Mouse (Mus musculus): Measurements from ENCODE around the gene Plxnb2. TPM values are rescaled to one million over a fixed set of nuclear protein-coding genes. Genes with fewer than 3 reads are reported as not detected.
A peak's percentile ranks its signal among the peaks of the same experiment; 100 is the strongest.

Gene Plxnb2
- polyA plus RNA-seq, 1 experiment from 2014 or later: 117 TPM

GRCm38 (mm10) chr15:89141905-89142304, 38.7 kb downstream of the Plxnb2 start:
- no peak overlapping the region for H3K27ac ChIP-seq (ENCODE audit: low read depth, low read length)
- WGBS: 74% methylated on average over 4 of the region's 4 CpGs

GRCm38 (mm10) chr15:89141443-89141842, 39.1 kb downstream of the Plxnb2 start:
- peaks cover 5% of the 10 kb centered on the region for H3K4me1 ChIP-seq (ENCODE audit: control insufficient read depth, insufficient read depth, low read length)
- H3K27me3 ChIP-seq (ENCODE audit: control insufficient read depth, insufficient read depth, low read length): 0 out of 2 replicates have a peak, but pooled peaks cover 4% of the 10 kb centered on the region
- no peak overlapping the region for H3K9ac ChIP-seq (ENCODE audit: low read length)
- H3K4me2 ChIP-seq (ENCODE audit: low read depth): no peak overlapping the region
- no peak overlapping the region for H3K27ac ChIP-seq (ENCODE audit: low read depth, low read length)
- ATAC-seq (ENCODE audit: insufficient read depth, low FRiP score, low TSS enrichment) (0 out of 2 replicates have a peak, but pooled peaks have one; percentile 3), DNase-seq (ENCODE audit: low spot score) (no peak)
- no peak overlapping the region for H3K4me3 ChIP-seq (ENCODE audit: low read depth, low read length)
- peaks cover 2% of the 10 kb centered on the region; the same call in 1 of the 2 replicates for H3K36me3 ChIP-seq (ENCODE audit: control insufficient read depth, insufficient read depth, low read length)
- WGBS: 26% methylated on average over 5 of the region's 5 CpGs
- H3K9me3 ChIP-seq (ENCODE audit: control insufficient read depth, low read length): no peaks in the 10 kb centered on the region

More at GRCm38 (mm10) chr15:89141905-89142304, 38.7 kb downstream of the Plxnb2 start:
- Histone ChIP-seq H3K4me2 (ENCODE audit: low read depth) (no peak overlapping the region), H3K9ac (ENCODE audit: low read length) (no peak overlapping the region), H3K9me3 (ENCODE audit: control insufficient read depth, low read length) (no peaks in the 10 kb centered on the region), H3K36me3 (ENCODE audit: control insufficient read depth, insufficient read depth, low read length) (peaks cover 2% of the 10 kb centered on the region; the same call in 1 of the 2 replicates), H3K4me3 (ENCODE audit: low read depth, low read length) (no peak overlapping the region), H3K27me3 (ENCODE audit: control insufficient read depth, insufficient read depth, low read length) (0 out of 2 replicates have a peak, but pooled peaks cover 4% of the 10 kb centered on the region), H3K4me1 (ENCODE audit: control insufficient read depth, insufficient read depth, low read length) (peaks cover 9% of the 10 kb centered on the region)
- ATAC-seq (ENCODE audit: insufficient read depth, low FRiP score, low TSS enrichment) (no peak), DNase-seq (ENCODE audit: low spot score) (no peak)

GRCm38 (mm10) chr15:89140659-89141252, 39.8 kb downstream of the Plxnb2 start, which contains the start of gene Mapk12:
Gene Mapk12, minus strand, starts transcription at chr15:89140703.
- peak; percentile 72 for DNase-seq (ENCODE audit: low spot score)
- ATAC-seq (ENCODE audit: insufficient read depth, low FRiP score, low TSS enrichment): peak; percentile 70
- H3K9ac ChIP-seq (ENCODE audit: low read length): peak within 1 kb of the TSS; percentile 75
- no peaks in the 10 kb centered on the region for H3K27me3 ChIP-seq (ENCODE audit: control insufficient read depth, insufficient read depth, low read length)
- H3K36me3 ChIP-seq (ENCODE audit: control insufficient read depth, insufficient read depth, low read length): no peaks in the 10 kb centered on the region
- no peak within 1 kb of the TSS for H3K27ac ChIP-seq (ENCODE audit: low read depth, low read length)
- peaks cover 4% of the 10 kb centered on the region; the same call in 1 of the 2 replicates for H3K4me1 ChIP-seq (ENCODE audit: control insufficient read depth, insufficient read depth, low read length)
- H3K4me2 ChIP-seq (ENCODE audit: low read depth): peak within 1 kb of the TSS; percentile 98
- WGBS: 0% methylated on average over 21 of the region's 21 CpGs
- H3K9me3 ChIP-seq (ENCODE audit: control insufficient read depth, low read length): no peaks in the 10 kb centered on the region
- H3K4me3 ChIP-seq (ENCODE audit: low read depth, low read length): peak within 1 kb of the TSS; percentile 59

- Histone ChIP-seq H3K27me3 (ENCODE audit: control insufficient read depth, insufficient read depth, low read length) (no peaks in the 10 kb centered on the region), H3K4me2 (ENCODE audit: low read depth) (peak overlapping the region; percentile 98), H3K9ac (ENCODE audit: low read length) (peak overlapping the region; percentile 75), H3K4me3 (ENCODE audit: low read depth, low read length) (peak overlapping the region; percentile 59), H3K9me3 (ENCODE audit: control insufficient read depth, low read length) (no peaks in the 10 kb centered on the region), H3K36me3 (ENCODE audit: control insufficient read depth, insufficient read depth, low read length) (no peaks in the 10 kb centered on the region), H3K4me1 (ENCODE audit: control insufficient read depth, insufficient read depth, low read length) (peaks cover 4% of the 10 kb centered on the region; the same call in 1 of the 2 replicates), H3K27ac (ENCODE audit: low read depth, low read length) (no peak overlapping the region)
- peak; percentile 48 for DNase-seq (ENCODE audit: low spot score)
- 0% methylated on average over 41 of the region's 53 CpGs for WGBS
- ATAC-seq (ENCODE audit: insufficient read depth, low FRiP score, low TSS enrichment): peak; percentile 64
Observed at GRCm38 (mm10) chr15:89140048-89140658, 40.4 kb downstream of the Plxnb2 start.

GRCm38 (mm10) chr15:89138531-89138930, 42.1 kb downstream of the Plxnb2 start:
- Histone ChIP-seq H3K9ac (ENCODE audit: low read length) (no peak overlapping the region), H3K36me3 (ENCODE audit: control insufficient read depth, insufficient read depth, low read length) (no peaks in the 10 kb centered on the region), H3K4me2 (ENCODE audit: low read depth) (no peak overlapping the region), H3K4me3 (ENCODE audit: low read depth, low read length) (no peak overlapping the region), H3K27ac (ENCODE audit: low read depth, low read length) (no peak overlapping the region), H3K27me3 (ENCODE audit: control insufficient read depth, insufficient read depth, low read length) (no peaks in the 10 kb centered on the region), H3K4me1 (ENCODE audit: control insufficient read depth, insufficient read depth, low read length) (peaks cover 4% of the 10 kb centered on the region; the same call in 1 of the 2 replicates), H3K9me3 (ENCODE audit: control insufficient read depth, low read length) (no peaks in the 10 kb centered on the region)
- no peak for DNase-seq (ENCODE audit: low spot score)
- ATAC-seq (ENCODE audit: insufficient read depth, low FRiP score, low TSS enrichment): no peak
- WGBS: 94% methylated on average over 6 of the region's 6 CpGs

- no peak for DNase-seq (ENCODE audit: low spot score)
Observed at GRCm38 (mm10) chr15:89138046-89138405, 42.6 kb downstream of the Plxnb2 start.

GRCm38 (mm10) chr15:89137378-89138045, 43.1 kb downstream of the Plxnb2 start:
- H3K36me3 ChIP-seq (ENCODE audit: control insufficient read depth, insufficient read depth, low read length): no peaks in the 10 kb centered on the region
- no peaks in the 10 kb centered on the region for H3K27me3 ChIP-seq (ENCODE audit: control insufficient read depth, insufficient read depth, low read length)
- H3K4me3 ChIP-seq (ENCODE audit: low read depth, low read length): no peak overlapping the region
- no peak overlapping the region for H3K9ac ChIP-seq (ENCODE audit: low read length)
- no peak for DNase-seq (ENCODE audit: low spot score)
- H3K27ac ChIP-seq (ENCODE audit: low read depth, low read length): no peak overlapping the region
- no peak for ATAC-seq (ENCODE audit: insufficient read depth, low FRiP score, low TSS enrichment)
- H3K4me1 ChIP-seq (ENCODE audit: control insufficient read depth, insufficient read depth, low read length): peaks cover 4% of the 10 kb centered on the region; the same call in 1 of the 2 replicates
- no peaks in the 10 kb centered on the region for H3K9me3 ChIP-seq (ENCODE audit: control insufficient read depth, low read length)
- WGBS: 75% methylated on average over 11 of the region's 11 CpGs
- H3K4me2 ChIP-seq (ENCODE audit: low read depth): no peak overlapping the region

More at GRCm38 (mm10) chr15:89138046-89138405, 42.6 kb downstream of the Plxnb2 start:
- 91% methylated on average over 7 of the region's 7 CpGs for WGBS
- H3K9ac ChIP-seq (ENCODE audit: low read length): no peak overlapping the region
- ATAC-seq (ENCODE audit: insufficient read depth, low FRiP score, low TSS enrichment): no peak
- no peaks in the 10 kb centered on the region for H3K27me3 ChIP-seq (ENCODE audit: control insufficient read depth, insufficient read depth, low read length)
- H3K27ac ChIP-seq (ENCODE audit: low read depth, low read length): no peak overlapping the region
- H3K4me3 ChIP-seq (ENCODE audit: low read depth, low read length): no peak overlapping the region
- H3K36me3 ChIP-seq (ENCODE audit: control insufficient read depth, insufficient read depth, low read length): no peaks in the 10 kb centered on the region
- no peaks in the 10 kb centered on the region for H3K9me3 ChIP-seq (ENCODE audit: control insufficient read depth, low read length)
- no peak overlapping the region for H3K4me2 ChIP-seq (ENCODE audit: low read depth)
- H3K4me1 ChIP-seq (ENCODE audit: control insufficient read depth, insufficient read depth, low read length): peaks cover 4% of the 10 kb centered on the region; the same call in 1 of the 2 replicates

GRCm38 (mm10) chr15:89136461-89137155, 44.0 kb downstream of the Plxnb2 start:
- no peak overlapping the region for H3K9ac ChIP-seq (ENCODE audit: low read length)
- H3K27ac ChIP-seq (ENCODE audit: low read depth, low read length): no peak overlapping the region
- peaks cover 4% of the 10 kb centered on the region; the same call in 1 of the 2 replicates for H3K4me1 ChIP-seq (ENCODE audit: control insufficient read depth, insufficient read depth, low read length)
- H3K36me3 ChIP-seq (ENCODE audit: control insufficient read depth, insufficient read depth, low read length): no peaks in the 10 kb centered on the region
- H3K4me2 ChIP-seq (ENCODE audit: low read depth): no peak overlapping the region
- H3K4me3 ChIP-seq (ENCODE audit: low read depth, low read length): no peak overlapping the region
- H3K27me3 ChIP-seq (ENCODE audit: control insufficient read depth, insufficient read depth, low read length): no peaks in the 10 kb centered on the region
- DNase-seq (ENCODE audit: low spot score): no peak
- no peak for ATAC-seq (ENCODE audit: insufficient read depth, low FRiP score, low TSS enrichment)
- WGBS: 94% methylated on average over 4 of the region's 5 CpGs
- H3K9me3 ChIP-seq (ENCODE audit: control insufficient read depth, low read length): no peaks in the 10 kb centered on the region

Measured in neural tube, embryonic 11.5 days (tissue).